Mouse (Mus musculus): ENCODE results near the gene Blnk. TPM values are rescaled to one million over a fixed set of nuclear protein-coding genes. Genes with fewer than 3 reads are reported as not detected.

Blnk gene
- polyA plus RNA-seq, 1 experiment = 1.3 TPM

- TF ChIP-seq POLR2A (IDR thresholded peaks at IDR 0.05; ENCODE audit: control insufficient read depth, low read depth, low read length) (no peak), CTCF (IDR thresholded peaks at IDR 0.05; ENCODE audit: control insufficient read depth, insufficient read depth, insufficient replicate concordance, low read depth, low read length) (no peak)
- H3K27me3 ChIP-seq (ENCODE audit: control insufficient read depth, insufficient read depth, low read length) = no peaks in the 10 kb centered on the region
- H3K27ac ChIP-seq (ENCODE audit: control insufficient read depth, insufficient read depth, low read depth, low read length) = no peak overlapping the region
- H3K4me3 ChIP-seq (ENCODE audit: control insufficient read depth, low read depth, low read length) = no peak overlapping the region
- H3K4me1 ChIP-seq (ENCODE audit: control insufficient read depth, insufficient read depth, low read length) = no peaks in the 10 kb centered on the region
- H3K36me3 ChIP-seq (ENCODE audit: control insufficient read depth, insufficient read depth, low read length) = no peaks in the 10 kb centered on the region
Observed at GRCm38 (mm10) chr19:41003694-41004315, 9.5 kb upstream of the Blnk start.

GRCm38 (mm10) chr19:40999569-40999968, 5.2 kb upstream of the Blnk start:
- H3K4me3 ChIP-seq (ENCODE audit: control insufficient read depth, low read depth, low read length) = no peak overlapping the region
- TF ChIP-seq POLR2A (IDR thresholded peaks at IDR 0.05; ENCODE audit: control insufficient read depth, low read depth, low read length) (no peak), CTCF (IDR thresholded peaks at IDR 0.05; ENCODE audit: control insufficient read depth, insufficient read depth, insufficient replicate concordance, low read depth, low read length) (no peak)
- no peaks in the 10 kb centered on the region for H3K27me3 ChIP-seq (ENCODE audit: control insufficient read depth, insufficient read depth, low read length)
- no peaks in the 10 kb centered on the region for H3K36me3 ChIP-seq (ENCODE audit: control insufficient read depth, insufficient read depth, low read length)
- H3K27ac ChIP-seq (ENCODE audit: control insufficient read depth, insufficient read depth, low read depth, low read length) = no peak overlapping the region
- H3K4me1 ChIP-seq (ENCODE audit: control insufficient read depth, insufficient read depth, low read length) = no peaks in the 10 kb centered on the region

GRCm38 (mm10) chr19:40998469-40999170, 4.3 kb upstream of the Blnk start:
- TF ChIP-seq POLR2A (IDR thresholded peaks at IDR 0.05; ENCODE audit: control insufficient read depth, low read depth, low read length) (no peak), CTCF (IDR thresholded peaks at IDR 0.05; ENCODE audit: control insufficient read depth, insufficient read depth, insufficient replicate concordance, low read depth, low read length) (no peak)
- no peaks in the 10 kb centered on the region for H3K4me1 ChIP-seq (ENCODE audit: control insufficient read depth, insufficient read depth, low read length)
- H3K27me3 ChIP-seq (ENCODE audit: control insufficient read depth, insufficient read depth, low read length) = no peaks in the 10 kb centered on the region
- no peak overlapping the region for H3K4me3 ChIP-seq (ENCODE audit: control insufficient read depth, low read depth, low read length)
- no peaks in the 10 kb centered on the region for H3K36me3 ChIP-seq (ENCODE audit: control insufficient read depth, insufficient read depth, low read length)
- H3K27ac ChIP-seq (ENCODE audit: control insufficient read depth, insufficient read depth, low read depth, low read length) = no peak overlapping the region

- Histone ChIP-seq H3K36me3 (ENCODE audit: control insufficient read depth, insufficient read depth, low read length) (no peaks in the 10 kb centered on the region), H3K4me1 (ENCODE audit: control insufficient read depth, insufficient read depth, low read length) (no peaks in the 10 kb centered on the region), H3K27me3 (ENCODE audit: control insufficient read depth, insufficient read depth, low read length) (no peaks in the 10 kb centered on the region), H3K4me3 (ENCODE audit: control insufficient read depth, low read depth, low read length) (no peak overlapping the region), H3K27ac (ENCODE audit: control insufficient read depth, insufficient read depth, low read depth, low read length) (no peak overlapping the region)
- TF ChIP-seq POLR2A (IDR thresholded peaks at IDR 0.05; ENCODE audit: control insufficient read depth, low read depth, low read length) = no peak
- TF ChIP-seq CTCF (IDR thresholded peaks at IDR 0.05; ENCODE audit: control insufficient read depth, insufficient read depth, insufficient replicate concordance, low read depth, low read length) = no peak
Observed at GRCm38 (mm10) chr19:40996722-40997121, 2.4 kb upstream of the Blnk start.

- no peak for TF ChIP-seq CTCF (IDR thresholded peaks at IDR 0.05; ENCODE audit: control insufficient read depth, insufficient read depth, insufficient replicate concordance, low read depth, low read length)
- TF ChIP-seq POLR2A (IDR thresholded peaks at IDR 0.05; ENCODE audit: control insufficient read depth, low read depth, low read length) = no peak
- no peaks in the 10 kb centered on the region for H3K4me1 ChIP-seq (ENCODE audit: control insufficient read depth, insufficient read depth, low read length)
- no peaks in the 10 kb centered on the region for H3K27me3 ChIP-seq (ENCODE audit: control insufficient read depth, insufficient read depth, low read length)
- no peaks in the 10 kb centered on the region for H3K36me3 ChIP-seq (ENCODE audit: control insufficient read depth, insufficient read depth, low read length)
- no peak overlapping the region for H3K27ac ChIP-seq (ENCODE audit: control insufficient read depth, insufficient read depth, low read depth, low read length)
- H3K4me3 ChIP-seq (ENCODE audit: control insufficient read depth, low read depth, low read length) = no peak overlapping the region
Observed at GRCm38 (mm10) chr19:40995449-40996401, 1.4 kb upstream of the Blnk start.

GRCm38 (mm10) chr19:40994911-40995310, 576 bp upstream of the Blnk start:
- Histone ChIP-seq H3K4me3 (ENCODE audit: control insufficient read depth, low read depth, low read length) (no peak overlapping the region), H3K27me3 (ENCODE audit: control insufficient read depth, insufficient read depth, low read length) (no peaks in the 10 kb centered on the region), H3K27ac (ENCODE audit: control insufficient read depth, insufficient read depth, low read depth, low read length) (no peak overlapping the region), H3K4me1 (ENCODE audit: control insufficient read depth, insufficient read depth, low read length) (no peaks in the 10 kb centered on the region), H3K36me3 (ENCODE audit: control insufficient read depth, insufficient read depth, low read length) (no peaks in the 10 kb centered on the region)
- no peak for TF ChIP-seq POLR2A (IDR thresholded peaks at IDR 0.05; ENCODE audit: control insufficient read depth, low read depth, low read length)
- TF ChIP-seq CTCF (IDR thresholded peaks at IDR 0.05; ENCODE audit: control insufficient read depth, insufficient read depth, insufficient replicate concordance, low read depth, low read length) = no peak

- no peaks in the 10 kb centered on the region for H3K4me1 ChIP-seq (ENCODE audit: control insufficient read depth, insufficient read depth, low read length)
- no peak overlapping the region for H3K4me3 ChIP-seq (ENCODE audit: control insufficient read depth, low read depth, low read length)
- TF ChIP-seq POLR2A (IDR thresholded peaks at IDR 0.05; ENCODE audit: control insufficient read depth, low read depth, low read length) (no peak), CTCF (IDR thresholded peaks at IDR 0.05; ENCODE audit: control insufficient read depth, insufficient read depth, insufficient replicate concordance, low read depth, low read length) (no peak)
- no peaks in the 10 kb centered on the region for H3K27me3 ChIP-seq (ENCODE audit: control insufficient read depth, insufficient read depth, low read length)
- H3K36me3 ChIP-seq (ENCODE audit: control insufficient read depth, insufficient read depth, low read length) = no peaks in the 10 kb centered on the region
- H3K27ac ChIP-seq (ENCODE audit: control insufficient read depth, insufficient read depth, low read depth, low read length) = no peak overlapping the region
Observed at GRCm38 (mm10) chr19:40993356-40993755, 979 bp downstream of the Blnk start.
